Mouse (Mus musculus) cortical plate, adult 2 months (tissue): Measurements from ENCODE around the gene Cnih3.

Experiments
- CTCF ChIP-seq: fragments of 200-500 bp; IDR thresholded peaks from 2 replicates; pipeline ENCODE4 v1.5.1; 2011; ENCODE audit warnings: mild to moderate bottlenecking, control low read depth, low read length; ENCODE audit not compliant: insufficient read depth; ENCODE audit errors: extremely low read depth
- POLR2A ChIP-seq: fragments of 200-500 bp; IDR thresholded peaks from 2 replicates; pipeline ENCODE4 v1.6.1; 2011; ENCODE audit warnings: mild to moderate bottlenecking, low read length, control low read depth; ENCODE audit not compliant: insufficient read depth; ENCODE audit errors: extremely low read depth

GRCm38 (mm10) chr1:181371226-181371625 lies 18.8 kb downstream of the Cnih3 start:
- TF ChIP-seq POLR2A (no peak), CTCF (no peak)
